Mouse (Mus musculus) lung, adult 2 months (tissue): Measurements from ENCODE around the gene Fbrs.

Experiments used
- CTCF ChIP-seq: fragments of 200-500 bp; IDR thresholded peaks from 2 replicates; pipeline ENCODE4 v1.5.1; 2011; ENCODE audit warnings: mild to moderate bottlenecking, low read length, control low read depth; ENCODE audit not compliant: insufficient read depth
- POLR2A ChIP-seq: fragments of 200-500 bp; IDR thresholded peaks from 2 replicates; pipeline ENCODE4 v1.6.1; 2011; ENCODE audit warnings: low read depth, mild to moderate bottlenecking, control low read depth, low read length, borderline replicate concordance; ENCODE audit errors: extremely low read depth

DNA sequence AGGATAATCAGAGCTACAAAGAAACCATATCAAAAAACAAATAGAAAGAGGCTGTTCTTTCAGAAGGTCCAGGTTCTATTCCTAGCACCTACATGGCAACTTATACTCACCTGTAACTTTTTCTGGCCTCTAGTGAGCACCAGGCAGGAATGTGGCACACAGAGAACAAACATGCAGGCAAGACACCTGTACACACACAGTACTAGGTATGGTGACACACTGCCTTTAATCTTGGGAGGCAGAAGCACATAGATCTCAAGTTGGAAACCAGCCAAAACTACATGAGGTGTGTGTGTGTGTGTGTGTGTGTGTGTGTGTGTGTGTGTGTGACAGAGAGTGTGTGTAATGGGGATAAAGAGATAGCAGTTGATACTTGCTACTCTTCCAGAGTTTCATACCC is 15.6 kb downstream of the Fbrs start:
- no peak for TF ChIP-seq CTCF
- no peak for TF ChIP-seq POLR2A
